Mouse (Mus musculus) heart, postnatal 0 days (tissue): ENCODE data around the gene Pde6b. TPM values are rescaled to one million over a fixed set of nuclear protein-coding genes. Genes with fewer than 3 reads are reported as not detected.
A peak's percentile ranks its signal among the peaks of the same experiment; 100 is the strongest.

Experiments
- ATAC-seq: fragments of 200-750 bp; cut with Nextera tagmentation; 2 replicates; pipeline ENCODE4 v1.8.0; 2017; ENCODE audit warnings: low read depth, moderate number of reproducible peaks, moderate library complexity; ENCODE audit not compliant: insufficient read depth
- DNase-seq: peaks from one replicate; pipeline ENCODE4 v3.0.0-alpha.2; 2016; ENCODE audit warnings: low spot score
- H3K27ac ChIP-seq: fragments of 300-500 bp; sonication (generic); 2 replicates; pipeline ENCODE4 v1.5.1; 2014; ENCODE audit warnings: low read depth, mild to moderate bottlenecking
- H3K27me3 ChIP-seq: fragments of 300-500 bp; sonication (generic); 2 replicates; pipeline ENCODE4 v1.6.1; 2014; ENCODE audit warnings: low read length, mixed read lengths; ENCODE audit not compliant: control insufficient read depth, insufficient read depth
- H3K36me3 ChIP-seq: fragments of 300-500 bp; sonication (generic); replicated peaks from 2 replicates; pipeline ENCODE4 v1.6.1; 2014; ENCODE audit warnings: low read length, mixed read lengths; ENCODE audit not compliant: control insufficient read depth, insufficient read depth
- H3K4me1 ChIP-seq: fragments of 300-500 bp; sonication (generic); 2 replicates; pipeline ENCODE4 v1.6.1; 2014; ENCODE audit warnings: antibody characterized with exemption; ENCODE audit not compliant: control insufficient read depth, insufficient read depth
- H3K4me2 ChIP-seq: fragments of 300-500 bp; sonication (generic); 2 replicates; pipeline ENCODE4 v1.6.1; 2014; ENCODE audit warnings: low read depth, mild to moderate bottlenecking, low read length, moderate library complexity
- H3K4me3 ChIP-seq: fragments of 300-500 bp; sonication (generic); 2 replicates; pipeline ENCODE4 v1.5.1; 2014; ENCODE audit warnings: low read depth, low read length
- H3K9ac ChIP-seq: fragments of 300-500 bp; sonication (generic); replicated peaks from 2 replicates; pipeline ENCODE4 v1.6.1; 2014; ENCODE audit warnings: low read depth, low read length, mixed read lengths
- H3K9me3 ChIP-seq: fragments of 300-500 bp; sonication (generic); replicated peaks from 2 replicates; pipeline ENCODE4 v1.6.1; 2016; ENCODE audit warnings: low read length; ENCODE audit not compliant: control insufficient read depth
- CTCF ChIP-seq: IDR thresholded peaks from 2 replicates; pipeline ENCODE4 v1.5.1; 2016; ENCODE audit warnings: antibody characterized with exemption, control low read depth, low read depth
- EP300 ChIP-seq: IDR thresholded peaks from 2 replicates; pipeline ENCODE4 v1.6.1; 2016; ENCODE audit warnings: antibody characterized with exemption, low read depth
- WGBS: fragments of 180-500 bp; shearing (Covaris S2); extraction: QIAGEN DNeasy Blood & Tissue Kit; methylation state at CpG from one replicate; pipeline ENCODE4 v1.1.7; 2014; 5-methylcytosine and 5-hydroxymethylcytosine counted together
- polyA plus RNA-seq: library from polyadenylated mRNA; unstranded; fragments of >200 nt; fragmentation: Nextera tagmentation; extraction: Ambion mirVana; gene quantifications from 2 replicates; pipeline ENCODE4 v1.2.1, GENCODE M21; 2015
- total RNA-seq: library from RNA; depleted of rRNA; stranded (reverse); fragments of >200 nt; gene quantifications from 2 replicates; pipeline ENCODE4 v1.2.3, GENCODE M21; 2014; ENCODE audit warnings: low replicate concordance

Gene Pde6b
- total and polyA plus RNA-seq, 2 experiments from 2014 or later: 0.15 TPM; not detected in 1

GRCm38 (mm10) chr5:108454094-108454493, 65.9 kb downstream of the Pde6b start:
- H3K4me2 ChIP-seq: no peak overlapping the region
- no peak for ATAC-seq
- H3K4me1 ChIP-seq: peaks cover 7% of the 10 kb centered on the region; the same call in 1 of the 2 replicates
- no peak overlapping the region for H3K27ac ChIP-seq
- H3K9ac ChIP-seq: no peak overlapping the region
- no peak for DNase-seq
- H3K27me3 ChIP-seq: no peaks in the 10 kb centered on the region
- 50% methylated on average over 3 of the region's 3 CpGs for WGBS
- H3K36me3 ChIP-seq: no peaks in the 10 kb centered on the region
- H3K4me3 ChIP-seq: no peak overlapping the region
- no peaks in the 10 kb centered on the region for H3K9me3 ChIP-seq
- TF ChIP-seq EP300 (no peak), CTCF (no peak)

- H3K4me2 ChIP-seq: no peak overlapping the region
- no peaks in the 10 kb centered on the region for H3K9me3 ChIP-seq
- H3K27me3 ChIP-seq: no peaks in the 10 kb centered on the region
- WGBS: 73% methylated on average over 2 of the region's 2 CpGs
- DNase-seq (no peak), ATAC-seq (no peak)
- TF ChIP-seq CTCF (no peak), EP300 (no peak)
- no peaks in the 10 kb centered on the region for H3K36me3 ChIP-seq
- peaks cover 17% of the 10 kb centered on the region for H3K4me1 ChIP-seq
- no peak overlapping the region for H3K4me3 ChIP-seq
- H3K27ac ChIP-seq: no peak overlapping the region; the same call in 1 of the 2 replicates
- no peak overlapping the region for H3K9ac ChIP-seq
Observed at GRCm38 (mm10) chr5:108458706-108459105, 70.5 kb downstream of the Pde6b start.

GRCm38 (mm10) chr5:108460461-108460860, 72.3 kb downstream of the Pde6b start:
- H3K9me3 ChIP-seq: no peaks in the 10 kb centered on the region
- DNase-seq (no peak), ATAC-seq (no peak)
- H3K4me1 ChIP-seq: peaks cover 30% of the 10 kb centered on the region
- H3K36me3 ChIP-seq: no peaks in the 10 kb centered on the region
- H3K27ac ChIP-seq: no peak overlapping the region; the same call in 1 of the 2 replicates
- peak overlapping the region; percentile 99 for H3K9ac ChIP-seq
- TF ChIP-seq CTCF (no peak), EP300 (no peak)
- no peaks in the 10 kb centered on the region for H3K27me3 ChIP-seq
- peak overlapping the region; percentile 89 for H3K4me2 ChIP-seq
- peak overlapping the region; percentile 96 for H3K4me3 ChIP-seq
- WGBS: 40% methylated on average over 6 of the region's 6 CpGs

GRCm38 (mm10) chr5:108461082-108462065, 73.2 kb downstream of the Pde6b start, which contains the start of gene Pcgf3:
Gene Pcgf3 (plus strand): TSS chr5:108461232.
- Histone ChIP-seq H3K4me3 (peak within 1 kb of the TSS; percentile 96), H3K36me3 (no peaks in the 10 kb centered on the region), H3K27me3 (no peaks in the 10 kb centered on the region), H3K9ac (peak within 1 kb of the TSS; percentile 99), H3K9me3 (no peaks in the 10 kb centered on the region), H3K27ac (peak within 1 kb of the TSS; percentile 88), H3K4me2 (peak within 1 kb of the TSS; percentile 89), H3K4me1 (peaks cover 39% of the 10 kb centered on the region)
- ATAC-seq (peak; percentile 98), DNase-seq (peak; percentile 96)
- under 1% methylated on average over 60 of the region's 62 CpGs for WGBS
- no peak for TF ChIP-seq CTCF
- TF ChIP-seq EP300: no peak

GRCm38 (mm10) chr5:108462446-108462845, 74.3 kb downstream of the Pde6b start:
- no peak for ATAC-seq
- Histone ChIP-seq H3K9ac (peak overlapping the region; percentile 99), H3K9me3 (no peaks in the 10 kb centered on the region), H3K36me3 (0 out of 2 replicates have a peak, but pooled peaks cover 1% of the 10 kb centered on the region), H3K4me1 (peaks cover 50% of the 10 kb centered on the region), H3K27me3 (no peaks in the 10 kb centered on the region), H3K4me2 (peak overlapping the region; percentile 89), H3K4me3 (peak overlapping the region; percentile 96), H3K27ac (peak overlapping the region; percentile 88)
- TF ChIP-seq CTCF (no peak), EP300 (no peak)
- no peak for DNase-seq
- 29% methylated on average over 4 of the region's 4 CpGs for WGBS
